Mouse (Mus musculus) lung, postnatal 0 days (tissue): ENCODE measurements around the gene Cfap157. TPM values are rescaled to one million over a fixed set of nuclear protein-coding genes. Genes with fewer than 3 reads are reported as not detected.
A peak's percentile ranks its signal among the peaks of the same experiment; 100 is the strongest.

Experiments used
- ATAC-seq: fragments of 200-750 bp; cut with Nextera tagmentation; 2 replicates; pipeline ENCODE4 v1.8.0; 2017; ENCODE audit warnings: moderate library complexity
- DNase-seq: peaks from one replicate; pipeline ENCODE4 v3.0.0-alpha.2; 2016; ENCODE audit warnings: low spot score
- H3K27ac ChIP-seq: fragments of 300-500 bp; sonication (generic); 2 replicates; pipeline ENCODE4 v1.5.1; 2014; ENCODE audit warnings: antibody characterized with exemption, mild to moderate bottlenecking, low read length, mixed read lengths
- H3K27me3 ChIP-seq: fragments of 300-500 bp; sonication (generic); replicated peaks from 2 replicates; pipeline ENCODE4 v1.6.1; 2014; ENCODE audit warnings: low read length, mixed read lengths; ENCODE audit not compliant: insufficient read depth
- H3K36me3 ChIP-seq: fragments of 300-500 bp; sonication (generic); 2 replicates; pipeline ENCODE4 v1.6.1; 2014; ENCODE audit warnings: low read length, mixed read lengths; ENCODE audit not compliant: insufficient read depth
- H3K4me1 ChIP-seq: fragments of 300-500 bp; sonication (generic); 2 replicates; pipeline ENCODE4 v1.6.1; 2014; ENCODE audit warnings: antibody characterized with exemption, low read depth, low read length, mixed read lengths; ENCODE audit not compliant: insufficient read depth
- H3K4me2 ChIP-seq: fragments of 300-500 bp; sonication (generic); replicated peaks from 2 replicates; pipeline ENCODE4 v1.6.1; 2014; ENCODE audit warnings: low read depth, mild to moderate bottlenecking, low read length, moderate library complexity, mixed read lengths
- H3K4me3 ChIP-seq: fragments of 300-500 bp; sonication (generic); 2 replicates; pipeline ENCODE4 v1.5.1; 2014; ENCODE audit warnings: low read depth, low read length
- H3K9ac ChIP-seq: fragments of 300-500 bp; sonication (generic); replicated peaks from 2 replicates; pipeline ENCODE4 v1.6.1; 2014; ENCODE audit warnings: low read depth, mild to moderate bottlenecking
- H3K9me3 ChIP-seq: fragments of 300-500 bp; sonication (generic); 2 replicates; pipeline ENCODE4 v1.6.1; 2016; ENCODE audit warnings: low read length, mixed read lengths
- CTCF ChIP-seq: IDR thresholded peaks from 2 replicates; pipeline ENCODE4 v1.5.1; 2016; ENCODE audit warnings: antibody characterized with exemption, mild to moderate bottlenecking
- EP300 ChIP-seq: IDR thresholded peaks from 2 replicates; pipeline ENCODE4 v1.6.1; 2016; ENCODE audit warnings: antibody characterized with exemption, mild to moderate bottlenecking, control low read depth
- WGBS: fragments of 180-500 bp; shearing (Covaris S2); extraction: QIAGEN DNeasy Blood & Tissue Kit; methylation state at CpG from one replicate; pipeline ENCODE4 v1.1.7; 2014; 5-methylcytosine and 5-hydroxymethylcytosine counted together
- polyA plus RNA-seq: library from polyadenylated mRNA; unstranded; fragments of >200 nt; fragmentation: Nextera tagmentation; extraction: Ambion mirVana; gene quantifications from 2 replicates; pipeline ENCODE4 v1.2.1, GENCODE M21; 2015

Gene Cfap157
- polyA plus RNA-seq, 1 experiment from 2014 or later: 2.2 TPM

GRCm38 (mm10) chr2:32816497-32816896 is 32.3 kb upstream of the Cfap157 start:
- Histone ChIP-seq H3K36me3 (no peaks in the 10 kb centered on the region), H3K4me2 (no peak overlapping the region), H3K4me3 (no peak overlapping the region), H3K9me3 (no peaks in the 10 kb centered on the region), H3K9ac (no peak overlapping the region), H3K27me3 (no peaks in the 10 kb centered on the region), H3K4me1 (no peaks in the 10 kb centered on the region), H3K27ac (no peak overlapping the region)
- 87% methylated on average over 2 of the region's 2 CpGs for WGBS
- TF ChIP-seq EP300 (no peak), CTCF (no peak)
- ATAC-seq (no peak), DNase-seq (no peak)

- Histone ChIP-seq H3K4me2 (no peak overlapping the region), H3K4me1 (no peaks in the 10 kb centered on the region), H3K27ac (no peak overlapping the region), H3K4me3 (no peak overlapping the region), H3K9me3 (no peaks in the 10 kb centered on the region), H3K36me3 (no peaks in the 10 kb centered on the region), H3K27me3 (no peaks in the 10 kb centered on the region), H3K9ac (no peak overlapping the region)
- WGBS: 63% methylated on average over 8 of the region's 8 CpGs
- TF ChIP-seq EP300 (no peak), CTCF (no peak)
- no peak for DNase-seq
- ATAC-seq: no peak
Measured at GRCm38 (mm10) chr2:32811959-32812358, 27.7 kb upstream of the Cfap157 start.

GRCm38 (mm10) chr2:32808816-32809566 is 24.8 kb upstream of the Cfap157 start:
- Histone ChIP-seq H3K4me2 (no peak overlapping the region), H3K27me3 (no peaks in the 10 kb centered on the region), H3K9me3 (no peaks in the 10 kb centered on the region), H3K4me3 (no peak overlapping the region), H3K9ac (no peak overlapping the region), H3K27ac (no peak overlapping the region), H3K4me1 (no peaks in the 10 kb centered on the region), H3K36me3 (no peaks in the 10 kb centered on the region)
- TF ChIP-seq CTCF (no peak), EP300 (no peak)
- WGBS: 88% methylated on average over 14 of the region's 14 CpGs
- ATAC-seq (no peak), DNase-seq (no peak)

GRCm38 (mm10) chr2:32798251-32798962 is 14.2 kb upstream of the Cfap157 start:
- Histone ChIP-seq H3K9me3 (no peaks in the 10 kb centered on the region), H3K27ac (no peak overlapping the region), H3K4me2 (no peak overlapping the region), H3K4me1 (no peaks in the 10 kb centered on the region), H3K9ac (no peak overlapping the region), H3K27me3 (no peaks in the 10 kb centered on the region), H3K4me3 (no peak overlapping the region), H3K36me3 (peaks cover 7% of the 10 kb centered on the region; the same call in 1 of the 2 replicates)
- ATAC-seq: no peak; the same call in 1 of the 2 replicates
- 51% methylated on average over 10 of the region's 10 CpGs for whole genome bisulfite sequencing
- no peak for DNase-seq
- TF ChIP-seq EP300 (no peak), CTCF (no peak)

- no peak for ATAC-seq
- Histone ChIP-seq H3K9ac (no peak overlapping the region), H3K4me3 (no peak overlapping the region), H3K36me3 (no peaks in the 10 kb centered on the region), H3K27me3 (no peaks in the 10 kb centered on the region), H3K4me2 (no peak overlapping the region), H3K27ac (no peak overlapping the region), H3K4me1 (no peaks in the 10 kb centered on the region), H3K9me3 (no peaks in the 10 kb centered on the region)
- DNase-seq: no peak
- WGBS: 86% methylated on average over 13 of the region's 13 CpGs
- TF ChIP-seq CTCF: no peak
- TF ChIP-seq EP300: no peak
Measured at GRCm38 (mm10) chr2:32795748-32796418, 11.7 kb upstream of the Cfap157 start.

- no peak overlapping the region for H3K4me2 ChIP-seq
- H3K9ac ChIP-seq: no peak overlapping the region
- H3K9me3 ChIP-seq: no peaks in the 10 kb centered on the region
- no peaks in the 10 kb centered on the region for H3K27me3 ChIP-seq
- no peak for TF ChIP-seq EP300
- no peak for TF ChIP-seq CTCF
- DNase-seq (peak; percentile 82), ATAC-seq (peak; percentile 78)
- H3K4me3 ChIP-seq: no peak overlapping the region
- WGBS: 34% methylated on average over 6 of the region's 6 CpGs
- no peak overlapping the region for H3K27ac ChIP-seq
- H3K4me1 ChIP-seq: no peaks in the 10 kb centered on the region
- no peaks in the 10 kb centered on the region for H3K36me3 ChIP-seq
Measured at GRCm38 (mm10) chr2:32791297-32791696, 7.1 kb upstream of the Cfap157 start.
